Mouse (Mus musculus): ENCODE data around the gene Cdk14. TPM values are rescaled to one million over a fixed set of nuclear protein-coding genes. Genes with fewer than 3 reads are reported as not detected.

Gene Cdk14
- polyA plus RNA-seq, 1 experiment from 2014 or later: 21.8 TPM

GRCm38 (mm10) chr5:5159521-5159920, 260.6 kb downstream of the Cdk14 start:
- H3K9ac ChIP-seq (ENCODE audit: low read length): no peak overlapping the region
- H3K27me3 ChIP-seq (ENCODE audit: control insufficient read depth, insufficient read depth, low read length): no peaks in the 10 kb centered on the region
- H3K4me1 ChIP-seq (ENCODE audit: control insufficient read depth in 2 of 2, insufficient read depth in 2 of 2, low read length in 2 of 2): no peaks in the 10 kb centered on the region
- no peak overlapping the region for H3K27ac ChIP-seq (replicated peaks in 1 of 2; ENCODE audit: control insufficient read depth in 1 of 2, insufficient read depth in 1 of 2, low read depth in 2 of 2, low read length in 2 of 2)
- no peaks in the 10 kb centered on the region for H3K9me3 ChIP-seq (ENCODE audit: control insufficient read depth, low read length)
- H3K36me3 ChIP-seq (ENCODE audit: control insufficient read depth, insufficient read depth, low read length): no peaks in the 10 kb centered on the region
- no peak overlapping the region for H3K4me2 ChIP-seq (ENCODE audit: low read length)
- no peak overlapping the region for H3K4me3 ChIP-seq (ENCODE audit: control insufficient read depth in 1 of 2, insufficient read depth in 1 of 2, low read depth in 1 of 2, low read length in 2 of 2)
- WGBS: 82% methylated on average over 1 of the region's 1 CpGs
- ATAC-seq (ENCODE audit: insufficient number of reproducible peaks, insufficient read depth, low FRiP score, low read depth): no peak

- Histone ChIP-seq H3K36me3 (ENCODE audit: control insufficient read depth, insufficient read depth, low read length) (no peaks in the 10 kb centered on the region), H3K4me3 (ENCODE audit: control insufficient read depth in 1 of 2, insufficient read depth in 1 of 2, low read depth in 1 of 2, low read length in 2 of 2) (no peak overlapping the region), H3K9ac (ENCODE audit: low read length) (no peak overlapping the region), H3K4me2 (ENCODE audit: low read length) (no peak overlapping the region), H3K27me3 (ENCODE audit: control insufficient read depth, insufficient read depth, low read length) (no peaks in the 10 kb centered on the region), H3K4me1 (ENCODE audit: control insufficient read depth in 2 of 2, insufficient read depth in 2 of 2, low read length in 2 of 2) (peaks cover 5 to 13% of the 10 kb centered on the region in 2 experiments), H3K9me3 (ENCODE audit: control insufficient read depth, low read length) (no peaks in the 10 kb centered on the region), H3K27ac (replicated peaks in 1 of 2; ENCODE audit: control insufficient read depth in 1 of 2, insufficient read depth in 1 of 2, low read depth in 2 of 2, low read length in 2 of 2) (peak overlapping the region; percentile 47 to 55; a peak in 3 of 4 replicates)
- ATAC-seq (ENCODE audit: insufficient number of reproducible peaks, insufficient read depth, low FRiP score, low read depth): no peak
- 41% methylated on average over 5 of the region's 5 CpGs for WGBS
These were observed 280.3 kb downstream of the Cdk14 start for GRCm38 (mm10) chr5:5139855-5140254.

- no peak overlapping the region for H3K4me2 ChIP-seq (ENCODE audit: low read length)
- 48% methylated on average over 13 of the region's 13 CpGs for WGBS
- H3K4me3 ChIP-seq (ENCODE audit: control insufficient read depth in 1 of 2, insufficient read depth in 1 of 2, low read depth in 1 of 2, low read length in 2 of 2): no peak overlapping the region
- H3K4me1 ChIP-seq (ENCODE audit: control insufficient read depth in 2 of 2, insufficient read depth in 2 of 2, low read length in 2 of 2): peaks cover 3 to 4% of the 10 kb centered on the region in 2 experiments
- no peak overlapping the region for H3K9ac ChIP-seq (ENCODE audit: low read length)
- H3K36me3 ChIP-seq (ENCODE audit: control insufficient read depth, insufficient read depth, low read length): no peaks in the 10 kb centered on the region
- no peaks in the 10 kb centered on the region for H3K9me3 ChIP-seq (ENCODE audit: control insufficient read depth, low read length)
- H3K27ac ChIP-seq (replicated peaks in 1 of 2; ENCODE audit: control insufficient read depth in 1 of 2, insufficient read depth in 1 of 2, low read depth in 2 of 2, low read length in 2 of 2): no peak overlapping the region
- H3K27me3 ChIP-seq (ENCODE audit: control insufficient read depth, insufficient read depth, low read length): no peaks in the 10 kb centered on the region
- no peak for ATAC-seq (ENCODE audit: insufficient number of reproducible peaks, insufficient read depth, low FRiP score, low read depth)
These were observed 285.1 kb downstream of the Cdk14 start for GRCm38 (mm10) chr5:5134905-5135511.

- ATAC-seq (ENCODE audit: insufficient number of reproducible peaks, insufficient read depth, low FRiP score, low read depth): no peak
- no peak overlapping the region for H3K9ac ChIP-seq (ENCODE audit: low read length)
- H3K4me3 ChIP-seq (ENCODE audit: control insufficient read depth in 1 of 2, insufficient read depth in 1 of 2, low read depth in 1 of 2, low read length in 2 of 2): no peak overlapping the region
- no peak overlapping the region for H3K27ac ChIP-seq (replicated peaks in 1 of 2; ENCODE audit: control insufficient read depth in 1 of 2, insufficient read depth in 1 of 2, low read depth in 2 of 2, low read length in 2 of 2)
- H3K4me1 ChIP-seq (ENCODE audit: control insufficient read depth in 2 of 2, insufficient read depth in 2 of 2, low read length in 2 of 2): peaks cover 0 to 2% of the 10 kb centered on the region in 2 experiments; a peak in 1 of 4 replicates
- H3K27me3 ChIP-seq (ENCODE audit: control insufficient read depth, insufficient read depth, low read length): no peaks in the 10 kb centered on the region
- H3K4me2 ChIP-seq (ENCODE audit: low read length): no peak overlapping the region
- no peaks in the 10 kb centered on the region for H3K9me3 ChIP-seq (ENCODE audit: control insufficient read depth, low read length)
- 88% methylated on average over 6 of the region's 6 CpGs for WGBS
- H3K36me3 ChIP-seq (ENCODE audit: control insufficient read depth, insufficient read depth, low read length): no peaks in the 10 kb centered on the region
These were observed 285.8 kb downstream of the Cdk14 start for GRCm38 (mm10) chr5:5134143-5134904.

GRCm38 (mm10) chr5:5128852-5129251, 291.3 kb downstream of the Cdk14 start:
- Histone ChIP-seq H3K36me3 (ENCODE audit: control insufficient read depth, insufficient read depth, low read length) (no peaks in the 10 kb centered on the region), H3K9me3 (ENCODE audit: control insufficient read depth, low read length) (no peaks in the 10 kb centered on the region), H3K9ac (ENCODE audit: low read length) (no peak overlapping the region), H3K4me3 (ENCODE audit: control insufficient read depth in 1 of 2, insufficient read depth in 1 of 2, low read depth in 1 of 2, low read length in 2 of 2) (no peak overlapping the region), H3K27me3 (ENCODE audit: control insufficient read depth, insufficient read depth, low read length) (no peaks in the 10 kb centered on the region), H3K4me1 (ENCODE audit: control insufficient read depth in 2 of 2, insufficient read depth in 2 of 2, low read length in 2 of 2) (0 out of 4 replicates have a peak, but pooled peaks cover 0 to 4% of the 10 kb centered on the region in 2 experiments), H3K4me2 (ENCODE audit: low read length) (no peak overlapping the region), H3K27ac (replicated peaks in 1 of 2; ENCODE audit: control insufficient read depth in 1 of 2, insufficient read depth in 1 of 2, low read depth in 2 of 2, low read length in 2 of 2) (no peak overlapping the region)
- ATAC-seq (ENCODE audit: insufficient number of reproducible peaks, insufficient read depth, low FRiP score, low read depth): no peak
- 74% methylated on average over 1 of the region's 1 CpGs for WGBS

- no peak overlapping the region for H3K4me2 ChIP-seq (ENCODE audit: low read length)
- no peak overlapping the region for H3K4me3 ChIP-seq (ENCODE audit: control insufficient read depth in 1 of 2, insufficient read depth in 1 of 2, low read depth in 1 of 2, low read length in 2 of 2)
- peaks cover 2 to 8% of the 10 kb centered on the region in 2 experiments; a peak in 3 of 4 replicates for H3K4me1 ChIP-seq (ENCODE audit: control insufficient read depth in 2 of 2, insufficient read depth in 2 of 2, low read length in 2 of 2)
- WGBS: 69% methylated on average over 4 of the region's 4 CpGs
- no peak for ATAC-seq (ENCODE audit: insufficient number of reproducible peaks, insufficient read depth, low FRiP score, low read depth)
- no peaks in the 10 kb centered on the region for H3K9me3 ChIP-seq (ENCODE audit: control insufficient read depth, low read length)
- no peaks in the 10 kb centered on the region for H3K27me3 ChIP-seq (ENCODE audit: control insufficient read depth, insufficient read depth, low read length)
- no peaks in the 10 kb centered on the region for H3K36me3 ChIP-seq (ENCODE audit: control insufficient read depth, insufficient read depth, low read length)
- H3K9ac ChIP-seq (ENCODE audit: low read length): no peak overlapping the region
- no peak overlapping the region for H3K27ac ChIP-seq (replicated peaks in 1 of 2; ENCODE audit: control insufficient read depth in 1 of 2, insufficient read depth in 1 of 2, low read depth in 2 of 2, low read length in 2 of 2)
These were observed 295.5 kb downstream of the Cdk14 start for GRCm38 (mm10) chr5:5124645-5125044.

GRCm38 (mm10) chr5:5116775-5117522, 303.2 kb downstream of the Cdk14 start:
- Histone ChIP-seq H3K9me3 (ENCODE audit: control insufficient read depth, low read length) (no peaks in the 10 kb centered on the region), H3K4me1 (ENCODE audit: control insufficient read depth in 2 of 2, insufficient read depth in 2 of 2, low read length in 2 of 2) (peaks cover 4 to 10% of the 10 kb centered on the region in 2 experiments; a peak in 2 of 4 replicates), H3K9ac (ENCODE audit: low read length) (no peak overlapping the region), H3K27ac (replicated peaks in 1 of 2; ENCODE audit: control insufficient read depth in 1 of 2, insufficient read depth in 1 of 2, low read depth in 2 of 2, low read length in 2 of 2) (no peak overlapping the region), H3K4me3 (ENCODE audit: control insufficient read depth in 1 of 2, insufficient read depth in 1 of 2, low read depth in 1 of 2, low read length in 2 of 2) (no peak overlapping the region), H3K36me3 (ENCODE audit: control insufficient read depth, insufficient read depth, low read length) (no peaks in the 10 kb centered on the region), H3K4me2 (ENCODE audit: low read length) (no peak overlapping the region), H3K27me3 (ENCODE audit: control insufficient read depth, insufficient read depth, low read length) (no peaks in the 10 kb centered on the region)
- no peak for ATAC-seq (ENCODE audit: insufficient number of reproducible peaks, insufficient read depth, low FRiP score, low read depth)
- 90% methylated on average over 5 of the region's 5 CpGs for WGBS

All from heart, embryonic 14.5 days (tissue).